Mouse (Mus musculus): Measurements from ENCODE around the gene Mkrn2os. TPM values are rescaled to one million over a fixed set of nuclear protein-coding genes. Genes with fewer than 3 reads are reported as not detected.

The Mkrn2os gene
- polyA plus RNA-seq, 1 experiment: not detected

DNA sequence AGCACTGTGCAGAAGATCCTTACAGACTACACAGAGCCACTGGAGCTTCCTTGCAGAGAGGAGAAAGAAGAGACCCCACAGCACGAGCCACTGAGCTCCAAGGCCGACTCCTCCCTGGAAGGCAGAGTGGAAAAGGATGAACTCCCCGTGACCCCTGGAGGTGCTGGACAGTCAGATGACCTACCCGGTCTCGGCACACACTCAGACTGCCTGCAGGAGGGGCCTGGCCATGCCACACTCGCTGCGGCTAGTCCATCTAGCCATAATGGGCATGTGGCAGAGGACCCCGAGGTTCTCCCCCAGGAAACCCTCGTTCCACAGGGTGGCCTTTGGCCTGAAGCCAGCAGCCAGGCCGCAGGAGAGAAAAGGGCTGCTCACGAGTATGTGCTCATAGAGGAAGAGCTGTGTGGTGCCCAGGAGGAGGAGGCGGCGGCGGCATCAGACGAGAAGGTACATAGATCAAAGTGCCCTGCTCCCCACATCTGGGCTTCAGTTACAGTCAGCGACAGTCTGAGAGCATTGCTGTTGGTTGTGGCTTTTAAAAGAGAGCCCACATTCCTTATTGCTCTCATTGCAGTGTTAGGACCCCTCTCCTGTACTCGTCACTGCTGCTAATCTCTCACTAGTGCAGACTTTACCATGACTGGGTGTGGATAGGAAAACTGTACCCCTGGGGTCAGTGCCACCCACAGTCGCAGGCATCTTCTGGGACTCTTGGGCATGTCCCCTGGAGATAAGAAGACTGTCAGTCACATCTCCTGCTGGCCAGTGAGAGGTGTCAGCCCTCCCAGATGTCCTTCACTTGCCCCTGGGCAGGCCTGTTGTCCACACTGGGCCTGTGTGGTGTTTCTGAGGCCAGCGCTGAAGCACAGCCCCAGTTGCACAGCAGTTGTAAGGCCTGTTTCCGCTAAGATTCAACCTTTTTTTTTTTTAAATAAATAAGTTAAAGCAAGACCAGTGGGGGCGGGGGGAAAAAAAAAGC, 32.4 kb downstream of the Mkrn2os start:
- Histone ChIP-seq H3K27ac (ENCODE audit: insufficient read depth, low read length) (no peak overlapping the region), H3K27me3 (ENCODE audit: control insufficient read depth, insufficient read depth, low read length, poor library complexity, severe bottlenecking) (no peaks in the 10 kb centered on the region), H3K9ac (ENCODE audit: low read depth, poor library complexity, severe bottlenecking) (no peak overlapping the region), H3K4me1 (ENCODE audit: control insufficient read depth, insufficient read depth, low read length) (no peaks in the 10 kb centered on the region), H3K36me3 (ENCODE audit: control insufficient read depth, insufficient read depth, low read length, poor library complexity, severe bottlenecking) (peaks cover 13% of the 10 kb centered on the region), H3K4me3 (ENCODE audit: low read depth, low read length) (no peak overlapping the region), H3K9me3 (replicated peaks; ENCODE audit: control insufficient read depth, insufficient read depth, low read length, poor library complexity, severe bottlenecking) (no peaks in the 10 kb centered on the region)
- no peak for TF ChIP-seq POLR2A (IDR thresholded peaks at IDR 0.05; ENCODE audit: insufficient read depth, low read length)
- no peak for TF ChIP-seq CTCF (IDR thresholded peaks at IDR 0.05; ENCODE audit: low read depth, low read length)
- TF ChIP-seq EP300 (IDR thresholded peaks at IDR 0.05; ENCODE audit: insufficient read depth, low read depth, low read length): no peak

DNA sequence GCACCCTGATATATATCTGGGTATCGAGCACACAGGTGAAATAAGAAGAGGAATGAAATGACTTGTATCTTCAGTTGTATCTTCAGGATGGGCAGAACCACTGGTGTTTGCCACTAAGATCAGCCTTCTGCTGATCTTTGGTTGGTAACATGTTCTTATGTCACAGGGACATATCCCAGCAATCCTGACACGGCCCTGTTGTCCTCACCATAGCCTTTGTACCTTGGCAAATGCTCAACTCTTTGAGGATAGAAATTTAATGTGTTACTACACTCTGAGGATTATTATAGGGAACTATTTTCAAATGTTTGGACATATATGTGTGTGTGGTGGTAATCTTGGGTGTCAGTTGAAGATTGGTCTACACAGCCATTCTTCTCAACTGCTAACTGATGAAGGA, 34.2 kb downstream of the Mkrn2os start:
- Histone ChIP-seq H3K27ac (ENCODE audit: insufficient read depth, low read length) (no peak overlapping the region), H3K4me1 (ENCODE audit: control insufficient read depth, insufficient read depth, low read length) (no peaks in the 10 kb centered on the region), H3K27me3 (ENCODE audit: control insufficient read depth, insufficient read depth, low read length, poor library complexity, severe bottlenecking) (no peaks in the 10 kb centered on the region), H3K9me3 (replicated peaks; ENCODE audit: control insufficient read depth, insufficient read depth, low read length, poor library complexity, severe bottlenecking) (no peaks in the 10 kb centered on the region), H3K9ac (ENCODE audit: low read depth, poor library complexity, severe bottlenecking) (no peak overlapping the region), H3K36me3 (ENCODE audit: control insufficient read depth, insufficient read depth, low read length, poor library complexity, severe bottlenecking) (peaks cover 9% of the 10 kb centered on the region; the same call in 1 of the 2 replicates), H3K4me3 (ENCODE audit: low read depth, low read length) (no peak overlapping the region)
- TF ChIP-seq CTCF (IDR thresholded peaks at IDR 0.05; ENCODE audit: low read depth, low read length) (no peak), POLR2A (IDR thresholded peaks at IDR 0.05; ENCODE audit: insufficient read depth, low read length) (no peak), EP300 (IDR thresholded peaks at IDR 0.05; ENCODE audit: insufficient read depth, low read depth, low read length) (no peak)

DNA sequence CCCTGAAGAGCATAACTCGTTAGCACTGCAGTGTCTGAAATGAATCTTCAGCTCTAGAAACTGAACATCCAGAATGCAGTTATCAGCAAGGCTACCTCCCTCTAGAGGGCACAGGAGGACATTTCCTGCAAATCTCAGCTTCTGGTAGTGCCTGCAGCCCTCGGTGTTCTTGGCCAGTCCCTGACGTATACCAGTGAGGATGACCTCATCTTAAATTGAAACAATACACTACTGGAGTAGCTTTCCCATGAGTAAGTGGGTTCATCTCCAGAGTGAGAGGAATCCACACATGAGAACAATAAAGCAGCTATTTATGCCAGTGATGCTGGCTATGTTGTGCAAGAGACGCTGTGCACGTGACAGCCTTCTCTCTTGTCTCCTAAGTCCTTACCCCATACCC, 36.9 kb downstream of the Mkrn2os start:
- H3K36me3 ChIP-seq (ENCODE audit: control insufficient read depth, insufficient read depth, low read length, poor library complexity, severe bottlenecking): peaks cover 5% of the 10 kb centered on the region; the same call in 1 of the 2 replicates
- no peak overlapping the region for H3K27ac ChIP-seq (ENCODE audit: insufficient read depth, low read length)
- TF ChIP-seq CTCF (IDR thresholded peaks at IDR 0.05; ENCODE audit: low read depth, low read length): no peak
- TF ChIP-seq POLR2A (IDR thresholded peaks at IDR 0.05; ENCODE audit: insufficient read depth, low read length): no peak
- TF ChIP-seq EP300 (IDR thresholded peaks at IDR 0.05; ENCODE audit: insufficient read depth, low read depth, low read length): no peak
- H3K9ac ChIP-seq (ENCODE audit: low read depth, poor library complexity, severe bottlenecking): no peak overlapping the region
- no peak overlapping the region for H3K4me3 ChIP-seq (ENCODE audit: low read depth, low read length)
- no peaks in the 10 kb centered on the region for H3K4me1 ChIP-seq (ENCODE audit: control insufficient read depth, insufficient read depth, low read length)
- H3K27me3 ChIP-seq (ENCODE audit: control insufficient read depth, insufficient read depth, low read length, poor library complexity, severe bottlenecking): no peaks in the 10 kb centered on the region
- H3K9me3 ChIP-seq (replicated peaks; ENCODE audit: control insufficient read depth, insufficient read depth, low read length, poor library complexity, severe bottlenecking): no peaks in the 10 kb centered on the region

DNA sequence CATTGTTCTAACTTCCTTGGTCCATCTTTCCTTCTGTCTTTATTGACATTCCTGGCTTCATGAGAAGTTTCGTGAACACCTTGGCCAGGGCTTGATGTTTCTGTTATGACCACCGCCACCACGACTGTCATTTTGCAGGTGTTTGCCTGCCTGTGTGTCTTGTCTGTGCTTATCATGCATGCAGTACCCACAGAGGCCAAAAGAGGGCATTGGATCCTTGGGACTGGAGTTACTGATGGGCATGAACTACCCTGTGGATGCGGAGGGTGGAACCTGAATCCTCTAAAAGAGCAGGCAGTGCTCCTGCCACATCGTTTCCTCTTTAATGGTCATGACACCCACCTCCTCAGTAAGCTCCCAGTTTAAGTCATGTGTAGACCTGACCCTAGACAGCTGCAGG, 46.1 kb downstream of the Mkrn2os start:
- Histone ChIP-seq H3K9me3 (replicated peaks; ENCODE audit: control insufficient read depth, insufficient read depth, low read length, poor library complexity, severe bottlenecking) (no peaks in the 10 kb centered on the region), H3K36me3 (ENCODE audit: control insufficient read depth, insufficient read depth, low read length, poor library complexity, severe bottlenecking) (0 out of 2 replicates have a peak, but pooled peaks cover 5% of the 10 kb centered on the region), H3K27me3 (ENCODE audit: control insufficient read depth, insufficient read depth, low read length, poor library complexity, severe bottlenecking) (no peaks in the 10 kb centered on the region), H3K4me1 (ENCODE audit: control insufficient read depth, insufficient read depth, low read length) (no peaks in the 10 kb centered on the region), H3K4me3 (ENCODE audit: low read depth, low read length) (no peak overlapping the region), H3K9ac (ENCODE audit: low read depth, poor library complexity, severe bottlenecking) (no peak overlapping the region), H3K27ac (ENCODE audit: insufficient read depth, low read length) (no peak overlapping the region)
- TF ChIP-seq CTCF (IDR thresholded peaks at IDR 0.05; ENCODE audit: low read depth, low read length) (peak; percentile 57), POLR2A (IDR thresholded peaks at IDR 0.05; ENCODE audit: insufficient read depth, low read length) (no peak), EP300 (IDR thresholded peaks at IDR 0.05; ENCODE audit: insufficient read depth, low read depth, low read length) (no peak)

- Histone ChIP-seq H3K36me3 (ENCODE audit: control insufficient read depth, insufficient read depth, low read length, poor library complexity, severe bottlenecking) (0 out of 2 replicates have a peak, but pooled peaks cover 3% of the 10 kb centered on the region), H3K9ac (ENCODE audit: low read depth, poor library complexity, severe bottlenecking) (peak within 1 kb of the TSS; percentile 63), H3K27me3 (ENCODE audit: control insufficient read depth, insufficient read depth, low read length, poor library complexity, severe bottlenecking) (no peaks in the 10 kb centered on the region), H3K4me3 (ENCODE audit: low read depth, low read length) (peak within 1 kb of the TSS; percentile 85), H3K9me3 (replicated peaks; ENCODE audit: control insufficient read depth, insufficient read depth, low read length, poor library complexity, severe bottlenecking) (no peaks in the 10 kb centered on the region), H3K27ac (ENCODE audit: insufficient read depth, low read length) (no peak within 1 kb of the TSS), H3K4me1 (ENCODE audit: control insufficient read depth, insufficient read depth, low read length) (no peaks in the 10 kb centered on the region)
- TF ChIP-seq POLR2A (IDR thresholded peaks at IDR 0.05; ENCODE audit: insufficient read depth, low read length) (no peak), EP300 (IDR thresholded peaks at IDR 0.05; ENCODE audit: insufficient read depth, low read depth, low read length) (no peak), CTCF (IDR thresholded peaks at IDR 0.05; ENCODE audit: low read depth, low read length) (no peak)
Observed at GRCm38 (mm10) chr6:115544442-115544970, 47.9 kb downstream of the Mkrn2os start, which contains the start of gene Tsen2. TSS of gene Tsen2 (plus strand) at chr6:115544664.

Data from ES-Bruce4 (cell line).